Mouse (Mus musculus): ENCODE measurements around the gene Akap2. TPM values are rescaled to one million over a fixed set of nuclear protein-coding genes. Genes with fewer than 3 reads are reported as not detected.

Akap2 gene
- polyA plus RNA-seq, 1 experiment from 2014 or later: 5.6 TPM

GRCm38 (mm10) chr4:57908860-57909259 is 191.4 kb downstream of the Akap2 start:
- H3K27me3 ChIP-seq (replicated peaks; ENCODE audit: control insufficient read depth, insufficient read depth, low read length): no peaks in the 10 kb centered on the region
- no peak overlapping the region for H3K9ac ChIP-seq (ENCODE audit: low read depth, low read length)
- no peaks in the 10 kb centered on the region for H3K4me1 ChIP-seq (replicated peaks; ENCODE audit: control insufficient read depth, insufficient read depth, low read length)
- H3K4me2 ChIP-seq: no peak overlapping the region
- H3K4me3 ChIP-seq (ENCODE audit: low read depth, low read length): no peak overlapping the region
- DNase-seq (ENCODE audit: low spot score) (no peak), ATAC-seq (replicated peaks; ENCODE audit: low FRiP score) (no peak)
- no peak overlapping the region for H3K27ac ChIP-seq (ENCODE audit: low read depth, low read length)
- no peaks in the 10 kb centered on the region for H3K36me3 ChIP-seq (ENCODE audit: control insufficient read depth, insufficient read depth, low read length)
- no peaks in the 10 kb centered on the region for H3K9me3 ChIP-seq (ENCODE audit: control insufficient read depth, low read length)
- WGBS: 38% methylated on average over 6 of the region's 6 CpGs

DNA sequence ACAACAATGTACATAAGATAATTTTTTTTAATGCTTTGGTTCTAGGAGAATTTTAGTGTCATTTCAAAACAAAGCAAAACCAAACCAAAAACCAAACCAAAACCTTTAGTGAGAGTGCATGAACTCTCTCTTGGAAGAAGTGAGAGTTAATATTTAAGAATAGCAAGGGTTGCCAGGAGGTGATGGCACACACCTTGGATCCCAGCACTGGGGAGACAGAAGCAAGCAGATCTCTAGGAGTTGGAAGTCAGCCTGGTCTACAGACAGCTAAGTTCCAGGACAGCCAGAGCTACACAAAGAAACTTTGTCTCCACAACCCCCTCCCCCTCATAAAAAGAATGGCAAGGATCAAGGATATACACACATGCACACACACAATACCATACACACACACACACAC is 195.6 kb downstream of the Akap2 start:
- Histone ChIP-seq H3K9me3 (ENCODE audit: control insufficient read depth, low read length) (no peaks in the 10 kb centered on the region), H3K36me3 (ENCODE audit: control insufficient read depth, insufficient read depth, low read length) (no peaks in the 10 kb centered on the region), H3K4me2 (no peak overlapping the region), H3K4me3 (ENCODE audit: low read depth, low read length) (no peak overlapping the region), H3K4me1 (replicated peaks; ENCODE audit: control insufficient read depth, insufficient read depth, low read length) (no peaks in the 10 kb centered on the region), H3K27me3 (replicated peaks; ENCODE audit: control insufficient read depth, insufficient read depth, low read length) (peaks cover 4% of the 10 kb centered on the region), H3K9ac (ENCODE audit: low read depth, low read length) (no peak overlapping the region), H3K27ac (ENCODE audit: low read depth, low read length) (no peak overlapping the region)
- DNase-seq (ENCODE audit: low spot score): no peak
- ATAC-seq (replicated peaks; ENCODE audit: low FRiP score): no peak

DNA sequence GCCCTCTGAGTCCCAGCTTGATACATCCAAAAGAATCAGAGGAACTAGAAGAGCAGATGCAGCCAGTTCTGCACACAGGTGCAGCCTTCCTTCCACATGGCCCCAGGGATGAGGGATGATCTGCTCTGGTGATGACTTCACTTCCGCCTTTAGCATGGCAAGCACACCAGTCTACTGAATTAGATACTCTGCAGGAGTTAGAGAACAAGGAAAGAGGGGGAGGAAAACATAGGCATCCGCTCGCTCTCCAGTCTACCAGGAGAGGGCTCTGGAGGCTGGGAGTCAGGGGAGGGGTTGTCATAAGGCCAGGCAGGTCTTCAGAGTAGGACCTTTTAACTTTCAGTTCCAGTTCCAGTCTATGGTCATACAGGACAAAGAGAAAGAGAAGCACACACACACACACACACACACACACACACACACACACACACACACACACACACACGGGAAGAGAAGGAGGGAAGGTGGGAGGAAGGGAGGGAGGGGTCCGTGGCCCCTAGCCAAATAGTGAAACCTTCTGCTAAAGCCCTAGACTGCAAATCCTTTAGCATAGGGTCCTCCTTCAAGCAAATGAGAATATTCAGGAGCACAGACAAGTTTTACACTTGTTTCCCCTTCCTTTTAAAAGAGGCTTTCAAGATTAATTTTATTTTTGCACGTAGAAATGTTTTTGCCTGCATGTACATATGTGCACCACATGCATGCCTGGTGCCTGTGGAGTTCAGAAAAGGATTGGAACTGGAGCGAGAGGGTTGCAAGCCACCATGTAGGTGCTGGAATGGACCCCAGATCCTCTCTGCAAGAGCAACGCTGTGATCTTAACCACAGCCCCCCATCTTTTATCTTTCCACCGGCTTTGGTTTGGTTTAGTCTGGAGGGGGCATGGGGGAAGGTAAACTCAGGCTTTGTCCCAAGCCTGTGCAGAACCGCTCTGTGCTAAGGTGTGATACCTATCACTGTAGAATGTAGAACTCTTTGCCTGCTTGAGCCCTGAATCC is 197.0 kb downstream of the Akap2 start:
- no peaks in the 10 kb centered on the region for H3K9me3 ChIP-seq (ENCODE audit: control insufficient read depth, low read length)
- H3K36me3 ChIP-seq (ENCODE audit: control insufficient read depth, insufficient read depth, low read length): no peaks in the 10 kb centered on the region
- no peak for ATAC-seq (replicated peaks; ENCODE audit: low FRiP score)
- no peaks in the 10 kb centered on the region for H3K4me1 ChIP-seq (replicated peaks; ENCODE audit: control insufficient read depth, insufficient read depth, low read length)
- H3K27me3 ChIP-seq (replicated peaks; ENCODE audit: control insufficient read depth, insufficient read depth, low read length): peaks cover 4% of the 10 kb centered on the region
- H3K4me2 ChIP-seq: no peak overlapping the region
- no peak for DNase-seq (ENCODE audit: low spot score)
- WGBS: 63% methylated on average over 10 of the region's 10 CpGs
- no peak overlapping the region for H3K9ac ChIP-seq (ENCODE audit: low read depth, low read length)
- no peak overlapping the region for H3K27ac ChIP-seq (ENCODE audit: low read depth, low read length)
- no peak overlapping the region for H3K4me3 ChIP-seq (ENCODE audit: low read depth, low read length)

DNA sequence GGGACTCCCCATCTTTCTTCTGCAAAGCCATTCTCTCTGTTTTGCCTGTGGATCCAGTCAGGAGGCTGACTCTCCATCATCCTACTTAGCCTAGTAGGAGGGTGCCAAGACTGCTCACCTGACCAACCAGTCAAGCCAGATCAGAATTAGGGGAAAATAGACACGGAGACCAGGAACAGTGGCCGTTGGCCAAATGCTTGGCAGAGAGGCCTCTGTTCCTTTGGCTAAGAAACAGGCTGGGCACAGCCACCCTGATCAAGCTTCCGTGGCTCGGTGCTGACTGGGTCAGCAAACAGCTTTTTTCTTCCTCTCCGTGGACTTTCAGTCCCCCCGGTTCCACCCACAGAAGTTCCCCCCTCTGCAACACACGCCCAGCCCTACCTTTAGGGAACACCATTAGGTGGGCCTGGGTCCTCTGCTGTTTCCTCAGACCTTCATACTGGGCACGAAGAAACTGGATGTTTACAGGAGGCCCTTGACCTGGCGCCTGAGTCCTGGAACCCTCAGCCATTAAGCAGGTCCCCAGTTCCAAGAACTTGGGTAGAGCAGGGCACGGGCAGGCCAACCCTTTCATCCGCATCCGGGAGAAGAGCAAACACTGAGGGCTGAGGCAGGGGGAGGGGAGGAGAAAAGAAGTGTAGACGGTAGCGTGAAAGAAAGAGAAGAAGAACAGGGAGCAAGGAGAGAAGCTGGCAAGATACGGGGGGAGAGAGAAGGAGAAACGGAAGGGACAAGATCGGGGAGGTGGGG is 197.9 kb downstream of the Akap2 start:
- H3K27me3 ChIP-seq (replicated peaks; ENCODE audit: control insufficient read depth, insufficient read depth, low read length): peaks cover 4% of the 10 kb centered on the region
- no peak overlapping the region for H3K9ac ChIP-seq (ENCODE audit: low read depth, low read length)
- no peak for DNase-seq (ENCODE audit: low spot score)
- no peak for ATAC-seq (replicated peaks; ENCODE audit: low FRiP score)
- no peaks in the 10 kb centered on the region for H3K36me3 ChIP-seq (ENCODE audit: control insufficient read depth, insufficient read depth, low read length)
- WGBS: 35% methylated on average over 17 of the region's 17 CpGs
- no peak overlapping the region for H3K27ac ChIP-seq (ENCODE audit: low read depth, low read length)
- peak overlapping the region; percentile 55 for H3K4me2 ChIP-seq
- H3K4me3 ChIP-seq (ENCODE audit: low read depth, low read length): peak overlapping the region; percentile 23
- no peaks in the 10 kb centered on the region for H3K9me3 ChIP-seq (ENCODE audit: control insufficient read depth, low read length)
- peaks cover 3% of the 10 kb centered on the region; the same call in 1 of the 2 replicates for H3K4me1 ChIP-seq (replicated peaks; ENCODE audit: control insufficient read depth, insufficient read depth, low read length)

GRCm38 (mm10) chr4:57916201-57916661 is 198.8 kb downstream of the Akap2 start, which contains the start of gene D630039A03Rik:
Gene D630039A03Rik, minus strand, starts transcription at chr4:57916297.
- Histone ChIP-seq H3K9me3 (ENCODE audit: control insufficient read depth, low read length) (no peaks in the 10 kb centered on the region), H3K27ac (ENCODE audit: low read depth, low read length) (no peak within 1 kb of the TSS), H3K9ac (ENCODE audit: low read depth, low read length) (no peak within 1 kb of the TSS), H3K36me3 (ENCODE audit: control insufficient read depth, insufficient read depth, low read length) (no peaks in the 10 kb centered on the region), H3K4me2 (peak within 1 kb of the TSS; percentile 55), H3K4me1 (replicated peaks; ENCODE audit: control insufficient read depth, insufficient read depth, low read length) (peaks cover 3% of the 10 kb centered on the region; the same call in 1 of the 2 replicates), H3K27me3 (replicated peaks; ENCODE audit: control insufficient read depth, insufficient read depth, low read length) (peaks cover 4% of the 10 kb centered on the region), H3K4me3 (ENCODE audit: low read depth, low read length) (peak within 1 kb of the TSS; percentile 23)
- ATAC-seq (replicated peaks; ENCODE audit: low FRiP score): no peak
- WGBS: 15% methylated on average over 9 of the region's 9 CpGs
- DNase-seq (ENCODE audit: low spot score): no peak

DNA sequence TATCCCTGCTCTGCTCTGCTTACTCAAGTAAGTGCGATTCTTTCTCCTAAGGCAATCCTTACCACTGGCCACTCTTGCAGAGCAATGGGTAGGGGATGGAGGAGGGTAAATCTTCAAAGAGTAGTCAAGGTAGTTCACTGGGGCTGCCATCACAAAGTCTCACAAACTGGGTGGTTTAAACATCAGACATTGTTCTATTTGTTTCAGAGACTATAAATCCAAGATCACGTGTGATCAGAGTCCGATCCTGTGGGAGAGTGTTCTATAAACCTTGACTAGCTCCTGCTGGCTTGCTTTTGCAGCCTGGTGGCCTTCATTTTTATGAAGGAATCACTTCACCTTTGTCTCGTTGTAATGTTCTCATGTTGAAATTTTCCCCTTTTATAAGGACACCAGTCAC is 199.3 kb downstream of the Akap2 start:
- Histone ChIP-seq H3K4me3 (ENCODE audit: low read depth, low read length) (no peak overlapping the region), H3K9me3 (ENCODE audit: control insufficient read depth, low read length) (no peaks in the 10 kb centered on the region), H3K4me2 (no peak overlapping the region; the same call in 1 of the 2 replicates), H3K27ac (ENCODE audit: low read depth, low read length) (no peak overlapping the region), H3K27me3 (replicated peaks; ENCODE audit: control insufficient read depth, insufficient read depth, low read length) (peaks cover 4% of the 10 kb centered on the region), H3K4me1 (replicated peaks; ENCODE audit: control insufficient read depth, insufficient read depth, low read length) (peaks cover 3% of the 10 kb centered on the region; the same call in 1 of the 2 replicates), H3K9ac (ENCODE audit: low read depth, low read length) (no peak overlapping the region), H3K36me3 (ENCODE audit: control insufficient read depth, insufficient read depth, low read length) (no peaks in the 10 kb centered on the region)
- ATAC-seq (replicated peaks; ENCODE audit: low FRiP score) (no peak), DNase-seq (ENCODE audit: low spot score) (no peak)
- 69% methylated on average over 4 of the region's 4 CpGs for WGBS

GRCm38 (mm10) chr4:57919494-57920423 is 202.3 kb downstream of the Akap2 start:
- Histone ChIP-seq H3K9me3 (ENCODE audit: control insufficient read depth, low read length) (no peaks in the 10 kb centered on the region), H3K4me3 (ENCODE audit: low read depth, low read length) (no peak overlapping the region), H3K9ac (ENCODE audit: low read depth, low read length) (no peak overlapping the region), H3K4me2 (no peak overlapping the region), H3K36me3 (ENCODE audit: control insufficient read depth, insufficient read depth, low read length) (no peaks in the 10 kb centered on the region), H3K4me1 (replicated peaks; ENCODE audit: control insufficient read depth, insufficient read depth, low read length) (peaks cover 3% of the 10 kb centered on the region; the same call in 1 of the 2 replicates), H3K27ac (ENCODE audit: low read depth, low read length) (no peak overlapping the region), H3K27me3 (replicated peaks; ENCODE audit: control insufficient read depth, insufficient read depth, low read length) (peaks cover 4% of the 10 kb centered on the region)
- DNase-seq (ENCODE audit: low spot score) (no peak), ATAC-seq (replicated peaks; ENCODE audit: low FRiP score) (no peak)
- 26% methylated on average over 8 of the region's 8 CpGs for WGBS

DNA sequence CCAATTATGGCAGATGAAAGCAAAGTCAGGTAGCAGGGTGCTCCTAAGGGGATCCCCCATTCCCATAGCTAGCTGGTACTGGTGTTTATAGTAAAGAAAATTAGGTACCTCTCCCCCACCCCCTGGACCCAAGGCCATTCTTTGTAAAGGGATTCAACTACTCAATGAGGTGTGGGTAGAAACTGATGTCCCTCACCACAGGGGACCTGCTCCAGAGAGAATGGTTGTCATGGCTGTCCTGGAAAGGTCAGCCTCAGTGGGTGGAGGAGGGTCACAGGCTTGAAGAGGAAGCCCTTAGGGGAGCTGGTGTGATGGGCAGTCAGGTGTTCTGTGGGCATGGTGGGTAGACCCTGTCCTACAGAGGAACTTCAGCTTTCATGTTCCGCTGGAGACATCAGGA is 203.1 kb downstream of the Akap2 start:
- peaks cover under 1% of the 10 kb centered on the region; the same call in 1 of the 2 replicates for H3K27me3 ChIP-seq (replicated peaks; ENCODE audit: control insufficient read depth, insufficient read depth, low read length)

More for the DNA sequence above, 203.1 kb downstream of the Akap2 start:
- WGBS: 91% methylated on average over 1 of the region's 1 CpGs
- H3K4me3 ChIP-seq (ENCODE audit: low read depth, low read length): no peak overlapping the region
- H3K4me1 ChIP-seq (replicated peaks; ENCODE audit: control insufficient read depth, insufficient read depth, low read length): peaks cover 3% of the 10 kb centered on the region; the same call in 1 of the 2 replicates
- no peak overlapping the region for H3K9ac ChIP-seq (ENCODE audit: low read depth, low read length)
- no peak overlapping the region for H3K27ac ChIP-seq (ENCODE audit: low read depth, low read length)
- H3K9me3 ChIP-seq (ENCODE audit: control insufficient read depth, low read length): no peaks in the 10 kb centered on the region
- no peak overlapping the region for H3K4me2 ChIP-seq
- DNase-seq (ENCODE audit: low spot score): no peak
- ATAC-seq (replicated peaks; ENCODE audit: low FRiP score): no peak
- H3K36me3 ChIP-seq (ENCODE audit: control insufficient read depth, insufficient read depth, low read length): no peaks in the 10 kb centered on the region

All from liver, embryonic 11.5 days (tissue).